Mouse (Mus musculus) forebrain, embryonic 10.5 days (tissue): ENCODE measurements at regions not wholly inside any gene's neighbourhood (a gene's known extent, or its start where the extent isn't known, plus 50 kb on each side); places are given as distances from the start of the nearest gene placed in this dataset.

Experiments
- DNase-seq: peaks from one replicate; pipeline ENCODE4 v3.0.0-alpha.2; 2017; ENCODE audit warnings: low spot score; ENCODE audit errors: extremely low spot score
- H3K27ac ChIP-seq: fragments of 300-500 bp; sonication (generic); 2 replicates; pipeline ENCODE4 v1.5.1; 2016; ENCODE audit warnings: mild to moderate bottlenecking
- H3K27me3 ChIP-seq: fragments of 300-500 bp; sonication (generic); 2 replicates; pipeline ENCODE4 v1.6.1; 2016; ENCODE audit warnings: mild to moderate bottlenecking; ENCODE audit not compliant: poor library complexity, severe bottlenecking
- H3K36me3 ChIP-seq: fragments of 300-500 bp; sonication (generic); replicated peaks from 2 replicates; pipeline ENCODE4 v1.6.1; 2016; ENCODE audit warnings: mild to moderate bottlenecking, moderate library complexity
- H3K4me1 ChIP-seq: fragments of 300-500 bp; sonication (generic); 2 replicates; pipeline ENCODE4 v1.6.1; 2016
- H3K4me3 ChIP-seq: fragments of 300-500 bp; sonication (generic); 2 replicates; pipeline ENCODE4 v1.5.1; 2016; ENCODE audit warnings: mild to moderate bottlenecking, moderate library complexity
- H3K9me3 ChIP-seq: fragments of 300-500 bp; sonication (generic); 2 replicates; pipeline ENCODE4 v1.6.1; 2016; ENCODE audit warnings: mild to moderate bottlenecking, moderate library complexity
- WGBS: fragments of 180-500 bp; shearing (Covaris S2); methylation state at CpG from one replicate; pipeline ENCODE4 v1.1.7; 2016; 5-methylcytosine and 5-hydroxymethylcytosine counted together

DNA sequence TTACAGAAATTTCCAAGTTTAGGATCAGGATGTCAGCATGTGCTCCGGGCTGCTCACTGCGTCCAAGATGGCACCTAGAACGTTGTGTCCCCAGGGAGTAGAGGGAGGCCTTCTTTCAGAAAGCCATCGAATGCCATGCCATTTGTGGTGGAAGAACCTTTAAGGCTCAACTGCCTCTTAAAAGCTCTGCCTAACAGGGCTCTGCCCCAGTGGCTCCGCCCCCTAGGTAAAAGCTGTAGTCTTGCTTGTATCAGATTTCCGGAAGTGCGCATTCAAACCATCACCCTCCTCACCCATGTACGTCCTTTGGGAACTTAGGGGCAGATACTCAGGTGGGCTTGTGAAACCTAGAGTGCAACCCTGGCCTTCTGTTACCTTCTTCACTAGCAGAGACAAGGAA is 54.0 kb upstream of the Psmd7 start:
- no peak for DNase-seq
- H3K36me3 ChIP-seq, result no peaks in the 10 kb centered on the region
- no peaks in the 10 kb centered on the region for H3K27me3 ChIP-seq
- no peak overlapping the region for H3K27ac ChIP-seq
- no peaks in the 10 kb centered on the region for H3K9me3 ChIP-seq
- 83% methylated on average over 8 of the region's 8 CpGs for WGBS
- H3K4me3 ChIP-seq, result no peak overlapping the region
- no peaks in the 10 kb centered on the region for H3K4me1 ChIP-seq

DNA sequence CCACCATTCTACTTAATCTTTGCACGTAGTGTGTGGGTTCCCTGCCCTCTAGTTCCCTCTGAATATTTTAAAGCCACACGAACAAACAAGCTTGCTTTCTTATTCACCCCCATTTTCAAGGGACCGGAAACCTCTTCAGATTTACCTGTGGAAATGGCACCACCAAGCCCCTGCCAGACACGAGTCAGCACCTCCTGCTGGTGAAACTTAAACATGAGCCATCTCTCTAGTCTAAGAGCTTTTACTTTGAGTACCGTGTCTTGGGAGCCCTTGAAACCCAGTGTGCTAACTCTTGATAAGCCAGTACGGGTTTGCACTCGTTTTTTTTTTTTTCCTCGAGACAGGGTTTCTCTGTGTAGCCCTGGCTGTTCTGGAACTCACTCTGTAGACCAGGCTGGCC is 59.7 kb upstream of the Psmd7 start:
- 87% methylated on average over 8 of the region's 8 CpGs for WGBS
- Histone ChIP-seq H3K27me3 (no peaks in the 10 kb centered on the region), H3K9me3 (no peaks in the 10 kb centered on the region), H3K4me3 (no peak overlapping the region), H3K27ac (no peak overlapping the region), H3K36me3 (no peaks in the 10 kb centered on the region), H3K4me1 (no peaks in the 10 kb centered on the region)
- no peak for DNase-seq

GRCm38 (mm10) chr8:107650306-107650705 is 62.0 kb upstream of the Psmd7 start:
- 93% methylated on average over 9 of the region's 9 CpGs for WGBS
- no peak for DNase-seq
- no peaks in the 10 kb centered on the region for H3K9me3 ChIP-seq

GRCm38 (mm10) chr8:107651424-107651823 is 63.2 kb upstream of the Psmd7 start:
- Histone ChIP-seq H3K36me3 (no peaks in the 10 kb centered on the region), H3K4me1 (no peaks in the 10 kb centered on the region), H3K27me3 (no peaks in the 10 kb centered on the region), H3K27ac (no peak overlapping the region), H3K4me3 (no peak overlapping the region), H3K9me3 (no peaks in the 10 kb centered on the region)
- WGBS, result 90% methylated on average over 11 of the region's 11 CpGs
- DNase-seq, result no peak

More at GRCm38 (mm10) chr8:107650306-107650705, 62.0 kb upstream of the Psmd7 start:
- Histone ChIP-seq H3K27me3 (no peaks in the 10 kb centered on the region), H3K36me3 (no peaks in the 10 kb centered on the region), H3K27ac (no peak overlapping the region), H3K4me3 (no peak overlapping the region), H3K4me1 (no peaks in the 10 kb centered on the region)

GRCm38 (mm10) chr8:107652226-107652625 is 64.0 kb upstream of the Psmd7 start:
- Histone ChIP-seq H3K4me1 (no peaks in the 10 kb centered on the region), H3K4me3 (no peak overlapping the region), H3K36me3 (no peaks in the 10 kb centered on the region), H3K9me3 (no peaks in the 10 kb centered on the region), H3K27me3 (no peaks in the 10 kb centered on the region), H3K27ac (no peak overlapping the region)
- WGBS, result 91% methylated on average over 8 of the region's 8 CpGs
- DNase-seq, result no peak

DNA sequence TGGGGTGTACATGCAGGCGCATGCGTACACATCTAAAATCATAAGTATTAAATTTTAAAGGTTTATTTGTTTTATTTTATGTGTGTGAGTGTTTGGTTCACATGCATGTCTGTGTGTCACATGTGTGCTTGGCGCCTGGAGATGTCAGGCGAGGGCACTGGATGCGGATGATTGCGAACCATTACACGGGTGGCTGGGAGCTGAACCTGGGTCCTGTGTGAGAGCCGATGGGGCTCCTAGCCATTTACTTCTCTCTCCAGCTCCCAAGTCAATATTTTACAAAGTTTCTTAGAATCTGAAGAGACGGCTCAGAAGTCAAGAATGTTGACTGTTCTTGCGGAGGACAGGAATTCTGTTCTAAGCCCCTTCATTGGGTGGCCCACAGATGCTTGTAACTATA is 65.4 kb upstream of the Psmd7 start:
- DNase-seq, result no peak
- WGBS, result 95% methylated on average over 10 of the region's 10 CpGs
- Histone ChIP-seq H3K4me3 (no peak overlapping the region), H3K27ac (no peak overlapping the region), H3K9me3 (no peaks in the 10 kb centered on the region), H3K4me1 (no peaks in the 10 kb centered on the region), H3K36me3 (no peaks in the 10 kb centered on the region), H3K27me3 (no peaks in the 10 kb centered on the region)

DNA sequence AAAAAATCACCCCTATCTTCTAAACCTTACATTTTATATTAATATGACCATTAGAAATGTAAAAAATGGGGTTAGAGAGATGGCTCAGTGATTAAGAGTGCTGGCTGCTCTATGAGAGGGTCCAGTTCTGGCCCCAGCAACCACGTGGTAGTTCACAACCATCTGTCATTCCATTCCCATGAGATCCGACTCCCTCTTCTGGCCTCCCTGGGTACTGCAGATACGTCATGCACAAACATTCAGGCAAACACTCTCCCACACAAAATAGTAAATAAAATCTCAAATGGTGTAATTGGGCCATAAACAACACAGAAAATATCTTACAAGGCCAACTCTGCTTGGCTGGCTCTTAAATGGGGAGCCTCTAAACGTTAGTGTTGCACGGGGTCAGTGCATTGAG is 68.4 kb upstream of the Psmd7 start:
- Histone ChIP-seq H3K4me1 (no peaks in the 10 kb centered on the region), H3K27me3 (no peaks in the 10 kb centered on the region), H3K4me3 (no peak overlapping the region), H3K27ac (no peak overlapping the region), H3K36me3 (no peaks in the 10 kb centered on the region), H3K9me3 (no peaks in the 10 kb centered on the region)
- 81% methylated on average over 5 of the region's 5 CpGs for WGBS
- DNase-seq, result no peak

DNA sequence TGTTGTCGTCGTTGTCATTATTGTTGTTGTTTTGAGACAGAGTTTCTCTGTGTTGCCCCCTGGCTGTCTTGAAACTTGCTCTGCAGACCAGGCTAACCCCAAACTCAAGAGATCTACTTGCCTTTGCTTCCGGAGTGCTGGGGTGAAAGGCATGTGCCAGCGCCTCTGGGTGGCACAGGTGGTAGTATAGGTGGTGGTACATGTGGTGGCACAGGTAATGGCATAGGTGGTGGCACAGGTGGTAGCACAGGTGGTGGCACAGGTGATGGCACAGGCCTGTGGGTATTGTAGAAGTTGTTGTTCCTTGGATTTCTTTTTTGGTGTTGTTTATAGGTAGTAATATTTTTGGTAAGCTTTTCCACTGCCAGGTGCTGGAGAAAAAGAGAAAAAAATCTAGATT is 69.5 kb upstream of the Psmd7 start:
- no peaks in the 10 kb centered on the region for H3K36me3 ChIP-seq
- WGBS, result 91% methylated on average over 4 of the region's 4 CpGs
- H3K27ac ChIP-seq, result no peak overlapping the region

GRCm38 (mm10) chr8:107658386-107658785 is 70.1 kb upstream of the Psmd7 start:
- H3K27me3 ChIP-seq, result no peaks in the 10 kb centered on the region
- H3K4me1 ChIP-seq, result no peaks in the 10 kb centered on the region
- no peak overlapping the region for H3K27ac ChIP-seq
- H3K36me3 ChIP-seq, result no peaks in the 10 kb centered on the region
- 93% methylated on average over 6 of the region's 6 CpGs for WGBS
- H3K4me3 ChIP-seq, result no peak overlapping the region
- DNase-seq, result no peak
- no peaks in the 10 kb centered on the region for H3K9me3 ChIP-seq

More for the DNA sequence above, 69.5 kb upstream of the Psmd7 start:
- no peaks in the 10 kb centered on the region for H3K9me3 ChIP-seq
- H3K4me3 ChIP-seq, result no peak overlapping the region
- no peaks in the 10 kb centered on the region for H3K4me1 ChIP-seq
- no peak for DNase-seq
- H3K27me3 ChIP-seq, result no peaks in the 10 kb centered on the region

DNA sequence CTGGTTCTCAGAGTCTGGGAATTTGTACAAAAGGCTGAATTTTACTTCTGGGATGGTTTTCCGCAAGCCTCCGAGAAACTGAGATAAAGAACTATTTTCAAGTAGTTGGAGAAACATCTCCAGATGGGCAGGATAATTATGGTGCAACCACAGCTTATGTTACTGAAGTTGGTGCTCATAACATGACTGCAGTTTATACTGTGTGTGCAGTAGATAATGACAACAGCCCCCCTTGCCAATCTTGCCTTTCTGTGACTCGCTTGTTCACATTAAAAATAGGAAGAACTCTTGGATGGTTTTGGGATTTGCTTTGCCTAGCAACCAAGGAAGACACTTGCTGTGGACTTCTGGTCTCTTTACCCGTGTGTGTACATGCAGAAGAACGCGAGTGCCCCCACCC is 72.4 kb upstream of the Psmd7 start:
- WGBS, result 94% methylated on average over 6 of the region's 6 CpGs
- DNase-seq, result no peak
- Histone ChIP-seq H3K27ac (no peak overlapping the region), H3K36me3 (no peaks in the 10 kb centered on the region), H3K27me3 (no peaks in the 10 kb centered on the region), H3K4me3 (no peak overlapping the region), H3K9me3 (no peaks in the 10 kb centered on the region), H3K4me1 (no peaks in the 10 kb centered on the region)

GRCm38 (mm10) chr8:107669608-107670007 is 81.3 kb upstream of the Psmd7 start:
- Histone ChIP-seq H3K36me3 (no peaks in the 10 kb centered on the region), H3K4me1 (0 out of 2 replicates have a peak, but pooled peaks cover 4% of the 10 kb centered on the region), H3K4me3 (no peak overlapping the region), H3K27me3 (no peaks in the 10 kb centered on the region), H3K27ac (no peak overlapping the region), H3K9me3 (no peaks in the 10 kb centered on the region)
- WGBS, result 86% methylated on average over 5 of the region's 5 CpGs
- no peak for DNase-seq

DNA sequence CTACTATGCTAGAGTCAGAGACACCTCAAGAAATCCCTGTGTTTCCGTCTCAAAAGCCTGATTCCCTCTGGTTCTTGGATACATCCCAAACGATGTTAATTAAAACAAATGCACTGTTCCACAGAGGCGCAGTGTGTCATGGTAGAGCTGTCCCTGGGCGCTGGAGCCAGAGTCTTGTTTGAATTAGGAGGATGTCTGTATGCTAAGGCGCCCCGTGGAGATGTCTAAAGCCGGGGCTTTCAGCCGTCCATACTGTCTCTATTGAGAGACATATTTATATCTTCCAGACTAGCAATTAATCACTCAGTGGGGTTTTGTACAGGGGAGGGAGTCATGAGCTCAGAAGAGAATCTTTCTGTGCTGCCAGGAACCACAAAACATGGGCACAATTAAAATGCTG is 83.2 kb upstream of the Psmd7 start:
- 66% methylated on average over 8 of the region's 8 CpGs for WGBS
- DNase-seq, result no peak
- no peaks in the 10 kb centered on the region for H3K27me3 ChIP-seq

GRCm38 (mm10) chr8:107672691-107673090 is 84.4 kb upstream of the Psmd7 start:
- no peak overlapping the region for H3K27ac ChIP-seq
- 95% methylated on average over 6 of the region's 6 CpGs for WGBS

More for the DNA sequence above, 83.2 kb upstream of the Psmd7 start:
- H3K27ac ChIP-seq, result no peak overlapping the region
- no peak overlapping the region for H3K4me3 ChIP-seq
- H3K36me3 ChIP-seq, result no peaks in the 10 kb centered on the region
- H3K4me1 ChIP-seq, result 0 out of 2 replicates have a peak, but pooled peaks cover 4% of the 10 kb centered on the region
- H3K9me3 ChIP-seq, result no peaks in the 10 kb centered on the region

GRCm38 (mm10) chr8:107682066-107682465 is 93.8 kb upstream of the Psmd7 start:
- H3K36me3 ChIP-seq, result no peaks in the 10 kb centered on the region
- DNase-seq, result no peak
- no peaks in the 10 kb centered on the region for H3K27me3 ChIP-seq
- no peaks in the 10 kb centered on the region for H3K4me1 ChIP-seq
- H3K4me3 ChIP-seq, result no peak overlapping the region
- H3K9me3 ChIP-seq, result no peaks in the 10 kb centered on the region
- no peak overlapping the region for H3K27ac ChIP-seq
- WGBS, result 95% methylated on average over 11 of the region's 11 CpGs

More at GRCm38 (mm10) chr8:107672691-107673090, 84.4 kb upstream of the Psmd7 start:
- Histone ChIP-seq H3K27me3 (no peaks in the 10 kb centered on the region), H3K4me1 (0 out of 2 replicates have a peak, but pooled peaks cover 4% of the 10 kb centered on the region), H3K36me3 (no peaks in the 10 kb centered on the region), H3K9me3 (no peaks in the 10 kb centered on the region), H3K4me3 (no peak overlapping the region)
- no peak for DNase-seq
